Mouse (Mus musculus) urinary bladder, adult 2 months (tissue): Measurements from ENCODE around the gene 1810010H24Rik. TPM values are rescaled to one million over a fixed set of nuclear protein-coding genes. Genes with fewer than 3 reads are reported as not detected.
"Not testable (repeated sequence)": the region's sequence is repeated elsewhere in the genome, so short reads cannot be mapped to it uniquely, and the experiment has no call there.

ENCODE experiments used
- DNase-seq: peaks from one replicate; pipeline ENCODE4 v3.0.0; 2022; ENCODE audit warnings: low spot score
- polyA plus RNA-seq: library from polyadenylated mRNA; depleted of rRNA; stranded (reverse); fragments of >200 nt; gene quantifications from 2 replicates; pipeline ENCODE4 v1.2.3, GENCODE M21; 2012

1810010H24Rik gene
- polyA plus RNA-seq, 1 experiment = 4.3 TPM

GRCm38 (mm10) chr11:107012324-107013017, 13.0 kb upstream of the 1810010H24Rik start:
- DNase-seq = peak; percentile 100

- no peak for DNase-seq
Measured at GRCm38 (mm10) chr11:107014020-107014585, 11.4 kb upstream of the 1810010H24Rik start.

GRCm38 (mm10) chr11:107014597-107015309, 10.7 kb upstream of the 1810010H24Rik start:
- DNase-seq = no peak

- DNase-seq = not testable (repeated sequence)
Measured at GRCm38 (mm10) chr11:107015535-107016187, 9.8 kb upstream of the 1810010H24Rik start.

GRCm38 (mm10) chr11:107016893-107017292, 8.6 kb upstream of the 1810010H24Rik start:
- DNase-seq = no peak

GRCm38 (mm10) chr11:107017339-107017886, 8.1 kb upstream of the 1810010H24Rik start:
- DNase-seq = no peak

GRCm38 (mm10) chr11:107018606-107019005, 6.9 kb upstream of the 1810010H24Rik start:
- DNase-seq = no peak

- DNase-seq = no peak
Measured at GRCm38 (mm10) chr11:107019318-107019717, 6.2 kb upstream of the 1810010H24Rik start.

- not testable (repeated sequence) for DNase-seq
Measured at GRCm38 (mm10) chr11:107019722-107020121, 5.8 kb upstream of the 1810010H24Rik start.

- DNase-seq = no peak
Measured at GRCm38 (mm10) chr11:107022050-107022683, 3.3 kb upstream of the 1810010H24Rik start.

- DNase-seq = no peak
Measured at GRCm38 (mm10) chr11:107024406-107024805, 1.1 kb upstream of the 1810010H24Rik start.

- no peak for DNase-seq
Measured at GRCm38 (mm10) chr11:107026554-107027430, 1.3 kb downstream of the 1810010H24Rik start.

GRCm38 (mm10) chr11:107027431-107028274, 2.2 kb downstream of the 1810010H24Rik start:
- DNase-seq = peak; percentile 82

GRCm38 (mm10) chr11:107028275-107028618, 2.8 kb downstream of the 1810010H24Rik start:
- DNase-seq = no peak

GRCm38 (mm10) chr11:107028754-107029153, 3.3 kb downstream of the 1810010H24Rik start:
- DNase-seq = no peak

GRCm38 (mm10) chr11:107029536-107029935, 4.1 kb downstream of the 1810010H24Rik start:
- DNase-seq = no peak

- DNase-seq = no peak
Measured at GRCm38 (mm10) chr11:107031635-107032034, 6.2 kb downstream of the 1810010H24Rik start.

GRCm38 (mm10) chr11:107034085-107034810, 8.8 kb downstream of the 1810010H24Rik start:
- no peak for DNase-seq

GRCm38 (mm10) chr11:107039417-107039816, 13.9 kb downstream of the 1810010H24Rik start:
- no peak for DNase-seq
